ENCODE assay signal across 8 mouse cellular contexts in the genomic region with DNA sequence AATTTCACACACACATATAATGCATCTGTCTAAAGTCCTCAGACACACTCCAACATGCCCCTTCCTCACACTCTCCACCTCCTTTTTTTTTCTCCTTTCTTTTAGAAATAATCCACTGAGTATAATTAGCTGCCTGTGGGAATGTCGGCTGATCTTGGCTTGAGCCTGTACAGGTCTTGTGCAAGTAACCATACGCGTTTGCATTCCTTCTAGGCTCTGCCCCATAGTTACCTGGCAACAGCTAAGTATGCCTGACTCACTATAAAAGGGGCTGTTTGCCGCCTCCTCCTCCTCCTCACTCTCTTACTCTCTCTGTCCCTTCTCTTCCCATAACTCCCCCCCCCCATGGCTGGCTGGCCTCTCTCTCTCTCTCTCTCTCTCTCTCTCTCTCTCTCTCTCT.
DNase-seq lines count a peak whose midpoint lies in the region; ATAC-seq and TF ChIP-seq lines count a peak whose summit lies in the region.

No protein-coding gene starts in this region.

- peak; percentile 53; the same call in 1 of the 2 replicates for ATAC-seq in hindbrain, postnatal 0 days

- 9% methylated on average over 4 of the region's 4 CpGs for WGBS in hindbrain, postnatal 0 days

- intact Hi-C loops in left cerebral cortex, postnatal 14 days (cut with DNase I): loop anchor here (5.0 kb wide), 3 partner anchors 79 to 174 kb away; a partner anchor contains a TSS
- intact Hi-C loops in left cerebral cortex, postnatal 4 days (cut with DNase I): no loop called here

- H3K9me3 ChIP-seq in hindbrain, postnatal 0 days (ENCODE audit: low read length): no peaks in the 10 kb centered on the region

- H3K4me1 ChIP-seq in hindbrain, postnatal 0 days (ENCODE audit: insufficient read depth, low read length): no peaks in the 10 kb centered on the region

- H3K27ac ChIP-seq in hindbrain, postnatal 0 days: no peak overlapping the region

- no peaks in the 10 kb centered on the region for H3K27me3 ChIP-seq in hindbrain, postnatal 0 days (ENCODE audit: insufficient read depth, low read length)

- H3K4me2 ChIP-seq in hindbrain, postnatal 0 days (ENCODE audit: low read depth, low read length): no peak overlapping the region

- H3K9ac ChIP-seq in hindbrain, postnatal 0 days (replicated peaks; ENCODE audit: low read length): no peak overlapping the region

- no peaks in the 10 kb centered on the region for H3K36me3 ChIP-seq in hindbrain, postnatal 0 days (ENCODE audit: insufficient read depth, low read length)

- no peak for TF ChIP-seq CTCF in hindbrain, postnatal 0 days (IDR thresholded peaks at IDR 0.05; ENCODE audit: low read depth)

- peak; percentile 28 to 68 for DNase-seq in left cerebral cortex, postnatal 14 days (ENCODE audit: low spot score in 2 of 2)
- DNase-seq in left cerebral cortex, postnatal 4 days: no peak
- peak; percentile 26 for DNase-seq in fat pad, adult 2 months (ENCODE audit: extremely low read depth, low read depth, low spot score)
- DNase-seq in hindbrain, postnatal 0 days (ENCODE audit: low spot score): no peak
- peak; percentile 34 to 72 for DNase-seq in right cerebral cortex, postnatal 10 days (ENCODE audit: low spot score in 2 of 2)
- no peak for DNase-seq in thymus, postnatal 10 days (ENCODE audit: low spot score in 2 of 2)
- no peak for DNase-seq in cerebellum, adult 9-11 months
- DNase-seq in cerebellum, adult 8-10 months: no peak

- no peak overlapping the region for H3K4me3 ChIP-seq in hindbrain, postnatal 0 days (ENCODE audit: low read length)

Comparison
In these comparisons a context has a peak if more than half of its experiments do, and no peak if none do; other contexts are left out.
1. DNase-seq: peak in left cerebral cortex, postnatal 14 days (2 of 2), fat pad, adult 2 months (single experiment) and right cerebral cortex, postnatal 10 days (2 of 2); none in left cerebral cortex, postnatal 4 days (single experiment), hindbrain, postnatal 0 days (single experiment), thymus, postnatal 10 days (0 of 2), cerebellum, adult 9-11 months (single experiment) and cerebellum, adult 8-10 months (single experiment).